Comparison of ENCODE assay signal across 8 mouse cellular contexts in genomic region chr2:84742451-84743283, GRCm38 (mm10). TPM values are rescaled to one million over a fixed set of nuclear protein-coding genes. Genes with fewer than 3 reads are reported as not detected.
DNase-seq lines count a peak whose midpoint lies in the region; ATAC-seq and TF ChIP-seq lines count a peak whose summit lies in the region.

No protein-coding gene starts in this region.

- peak overlapping the region; percentile 93 for H3K4me2 ChIP-seq in intestine, embryonic 14.5 days (ENCODE audit: low read length)
- H3K4me2 ChIP-seq in lung, postnatal 0 days (replicated peaks; ENCODE audit: low read depth, low read length) = peak overlapping the region; percentile 91

- H3K4me3 ChIP-seq in layer of hippocampus, adult 2 months = peak overlapping the region; percentile 74
- peak overlapping the region; percentile 69 for H3K4me3 ChIP-seq in forebrain, embryonic 10.5 days
- H3K4me3 ChIP-seq in intestine, embryonic 14.5 days (ENCODE audit: low read depth, low read length) = peak overlapping the region; percentile 97
- peak overlapping the region; percentile 84 for H3K4me3 ChIP-seq in lung, postnatal 0 days (ENCODE audit: low read depth, low read length)

- H3K27ac ChIP-seq in layer of hippocampus, adult 2 months = peak overlapping the region; percentile 78
- H3K27ac ChIP-seq in forebrain, embryonic 10.5 days = peak overlapping the region; percentile 99
- H3K27ac ChIP-seq in intestine, embryonic 14.5 days (ENCODE audit: low read depth) = peak overlapping the region; percentile 100
- H3K27ac ChIP-seq in lung, postnatal 0 days (ENCODE audit: low read length) = peak overlapping the region; percentile 91

- TF ChIP-seq EP300 in lung, postnatal 0 days (IDR thresholded peaks at IDR 0.05) = no peak

- no peaks in the 10 kb centered on the region for H3K27me3 ChIP-seq in forebrain, embryonic 10.5 days (ENCODE audit: poor library complexity, severe bottlenecking)
- no peaks in the 10 kb centered on the region for H3K27me3 ChIP-seq in intestine, embryonic 14.5 days (replicated peaks; ENCODE audit: control insufficient read depth, insufficient read depth, low read length)
- no peaks in the 10 kb centered on the region for H3K27me3 ChIP-seq in lung, postnatal 0 days (replicated peaks; ENCODE audit: insufficient read depth, low read length)

- H3K36me3 ChIP-seq in forebrain, embryonic 10.5 days (replicated peaks) = peaks cover 27% of the 10 kb centered on the region
- H3K36me3 ChIP-seq in intestine, embryonic 14.5 days (ENCODE audit: control insufficient read depth, insufficient read depth, low read length) = peaks cover 14% of the 10 kb centered on the region
- H3K36me3 ChIP-seq in lung, postnatal 0 days (ENCODE audit: insufficient read depth, low read length) = no peaks in the 10 kb centered on the region

- no peak for DNase-seq in layer of hippocampus, adult 2 months (ENCODE audit: low spot score in 2 of 2)
- DNase-seq in layer of hippocampus, adult 11-12 months (ENCODE audit: low spot score) = no peak
- DNase-seq in adipocyte (ENCODE audit: low spot score) = peak; percentile 33
- peak; percentile 97 for DNase-seq in forebrain, embryonic 10.5 days (ENCODE audit: extremely low spot score, low spot score)
- DNase-seq in intestine, embryonic 14.5 days (ENCODE audit: low spot score) = peak; percentile 85
- peak; percentile 62 for DNase-seq in lung, postnatal 0 days (ENCODE audit: low spot score)
- peak; percentile 14 for DNase-seq in right cerebral cortex, postnatal 25 days
- DNase-seq in gastrocnemius, adult 8-10 months (ENCODE audit: low spot score in 2 of 2) = no peak

- under 1% methylated on average over 26 of the region's 26 CpGs for WGBS in forebrain, embryonic 10.5 days
- WGBS in intestine, embryonic 14.5 days = under 1% methylated on average over 23 of the region's 26 CpGs
- 2% methylated on average over 22 of the region's 26 CpGs for WGBS in lung, postnatal 0 days

- peak; percentile 48 for ATAC-seq in intestine, embryonic 14.5 days (replicated peaks; ENCODE audit: low FRiP score, low TSS enrichment, low read depth)
- peak; percentile 14 for ATAC-seq in lung, postnatal 0 days

- H3K9ac ChIP-seq in intestine, embryonic 14.5 days (ENCODE audit: low read length) = peak overlapping the region; percentile 100
- peak overlapping the region; percentile 71 for H3K9ac ChIP-seq in lung, postnatal 0 days (replicated peaks; ENCODE audit: low read depth)

- H3K4me1 ChIP-seq in forebrain, embryonic 10.5 days = peaks cover 67% of the 10 kb centered on the region
- H3K4me1 ChIP-seq in intestine, embryonic 14.5 days (replicated peaks; ENCODE audit: control insufficient read depth, insufficient read depth, low read length) = peaks cover 37% of the 10 kb centered on the region
- peaks cover 19% of the 10 kb centered on the region for H3K4me1 ChIP-seq in lung, postnatal 0 days (ENCODE audit: insufficient read depth, low read depth, low read length)

- H3K9me3 ChIP-seq in forebrain, embryonic 10.5 days = no peaks in the 10 kb centered on the region
- no peaks in the 10 kb centered on the region for H3K9me3 ChIP-seq in intestine, embryonic 14.5 days (ENCODE audit: control insufficient read depth, low read length)
- no peaks in the 10 kb centered on the region for H3K9me3 ChIP-seq in lung, postnatal 0 days (ENCODE audit: low read length)

- no peak for TF ChIP-seq CTCF in layer of hippocampus, adult 2 months (conservative IDR thresholded peaks at IDR 0.05)
- no peak for TF ChIP-seq CTCF in lung, postnatal 0 days (IDR thresholded peaks at IDR 0.05)

RNA-seq across cellular contexts. Expression of gene Gm19426, which starts 0.8 kb away (rescaled TPM):
- total RNA-seq in layer of hippocampus, adult 2 months (2021) = 1 to 10 TPM; 1.6 to 2.5 TPM
- polyA plus RNA-seq in forebrain, embryonic 10.5 days (2016; fragmentation: Nextera tagmentation; extraction: Ambion mirVana) = 8.5 and 8.8 TPM in 2 replicates
- 4.6 and 5.3 TPM in 2 replicates for polyA plus RNA-seq in intestine, embryonic 14.5 days (2014; fragmentation: Nextera tagmentation; extraction: Ambion mirVana)
- polyA plus RNA-seq in lung, postnatal 0 days (2015; fragmentation: Nextera tagmentation; extraction: Ambion mirVana) = 5.6 and 6.5 TPM in 2 replicates
- total RNA-seq in gastrocnemius, adult 8-10 months (2022) = under 1 TPM in 1 of 4 experiments, not detected in 3; 0.60 TPM

RNA-seq across cellular contexts. Expression of gene Ypel4, which starts 8.8 kb away (rescaled TPM):
- total RNA-seq in layer of hippocampus, adult 2 months (2021) = 10 to 100 TPM; 90.0 to 93.4 TPM
- polyA plus RNA-seq in forebrain, embryonic 10.5 days (2016; fragmentation: Nextera tagmentation; extraction: Ambion mirVana) = 6.4 and 8.2 TPM in 2 replicates
- 6.9 and 8.8 TPM in 2 replicates for polyA plus RNA-seq in intestine, embryonic 14.5 days (2014; fragmentation: Nextera tagmentation; extraction: Ambion mirVana)
- 2.6 and 3.4 TPM in 2 replicates for polyA plus RNA-seq in lung, postnatal 0 days (2015; fragmentation: Nextera tagmentation; extraction: Ambion mirVana)
- under 1 TPM in 3 of 4 experiments, not detected in 1; 0.34 to 0.54 (median 0.54) TPM for total RNA-seq in gastrocnemius, adult 8-10 months (2022)

RNA-seq across cellular contexts. Expression of gene Clp1, which starts 15.5 kb away (rescaled TPM):
- 1 to 10 TPM; 8.1 to 8.8 TPM for total RNA-seq in layer of hippocampus, adult 2 months (2021)
- 53.6 and 56.8 TPM in 2 replicates for polyA plus RNA-seq in forebrain, embryonic 10.5 days (2016; fragmentation: Nextera tagmentation; extraction: Ambion mirVana)
- 25.7 and 29.0 TPM in 2 replicates for polyA plus RNA-seq in intestine, embryonic 14.5 days (2014; fragmentation: Nextera tagmentation; extraction: Ambion mirVana)
- polyA plus RNA-seq in lung, postnatal 0 days (2015; fragmentation: Nextera tagmentation; extraction: Ambion mirVana) = 19.3 and 19.5 TPM in 2 replicates
- 1 to 10 TPM; 3.7 to 4.3 (median 4.1) TPM for total RNA-seq in gastrocnemius, adult 8-10 months (2022)

RNA-seq across cellular contexts. Expression of gene Zdhhc5, which starts 27.7 kb away (rescaled TPM):
- total RNA-seq in layer of hippocampus, adult 2 months (2021) = 10 to 100 TPM; 37.4 to 38.1 TPM
- 28.4 and 29.5 TPM in 2 replicates for polyA plus RNA-seq in forebrain, embryonic 10.5 days (2016; fragmentation: Nextera tagmentation; extraction: Ambion mirVana)
- polyA plus RNA-seq in intestine, embryonic 14.5 days (2014; fragmentation: Nextera tagmentation; extraction: Ambion mirVana) = 30.0 and 30.7 TPM in 2 replicates
- polyA plus RNA-seq in lung, postnatal 0 days (2015; fragmentation: Nextera tagmentation; extraction: Ambion mirVana) = 15.8 and 19.9 TPM in 2 replicates
- total RNA-seq in gastrocnemius, adult 8-10 months (2022) = 100 to 1,000 TPM in 1 of 4 experiments, 10 to 100 TPM in 3; 78.4 to 100 (median 81.7) TPM

RNA-seq across cellular contexts. Expression of gene Serping1, which starts 32.6 kb away (rescaled TPM):
- total RNA-seq in layer of hippocampus, adult 2 months (2021) = 1 to 10 TPM; 7.4 to 8.4 TPM
- 22.7 and 23.2 TPM in 2 replicates for polyA plus RNA-seq in forebrain, embryonic 10.5 days (2016; fragmentation: Nextera tagmentation; extraction: Ambion mirVana)
- polyA plus RNA-seq in intestine, embryonic 14.5 days (2014; fragmentation: Nextera tagmentation; extraction: Ambion mirVana) = 60.9 and 73.4 TPM in 2 replicates
- 269 and 283 TPM in 2 replicates for polyA plus RNA-seq in lung, postnatal 0 days (2015; fragmentation: Nextera tagmentation; extraction: Ambion mirVana)
- total RNA-seq in gastrocnemius, adult 8-10 months (2022) = 10 to 100 TPM; 22.0 to 55.1 (median 36.1) TPM

Comparison
In these comparisons a context has a peak if more than half of its experiments do, and no peak if none do; other contexts are left out.
1. DNase-seq: peak in adipocyte (single experiment), forebrain, embryonic 10.5 days (single experiment), intestine, embryonic 14.5 days (single experiment), lung, postnatal 0 days (single experiment) and right cerebral cortex, postnatal 25 days (single experiment); none in layer of hippocampus, adult 2 months (0 of 2), layer of hippocampus, adult 11-12 months (single experiment) and gastrocnemius, adult 8-10 months (0 of 2).
2. Peak in every context shown above with its lines, with median percentiles within 50 percentile points of each other: H3K27ac ChIP-seq and H3K4me3 ChIP-seq.